Mouse (Mus musculus): ENCODE data around the gene Rnls. TPM values are rescaled to one million over a fixed set of nuclear protein-coding genes. Genes with fewer than 3 reads are reported as not detected.

The Rnls gene
- polyA plus RNA-seq, 1 experiment: 0.34 TPM

DNA sequence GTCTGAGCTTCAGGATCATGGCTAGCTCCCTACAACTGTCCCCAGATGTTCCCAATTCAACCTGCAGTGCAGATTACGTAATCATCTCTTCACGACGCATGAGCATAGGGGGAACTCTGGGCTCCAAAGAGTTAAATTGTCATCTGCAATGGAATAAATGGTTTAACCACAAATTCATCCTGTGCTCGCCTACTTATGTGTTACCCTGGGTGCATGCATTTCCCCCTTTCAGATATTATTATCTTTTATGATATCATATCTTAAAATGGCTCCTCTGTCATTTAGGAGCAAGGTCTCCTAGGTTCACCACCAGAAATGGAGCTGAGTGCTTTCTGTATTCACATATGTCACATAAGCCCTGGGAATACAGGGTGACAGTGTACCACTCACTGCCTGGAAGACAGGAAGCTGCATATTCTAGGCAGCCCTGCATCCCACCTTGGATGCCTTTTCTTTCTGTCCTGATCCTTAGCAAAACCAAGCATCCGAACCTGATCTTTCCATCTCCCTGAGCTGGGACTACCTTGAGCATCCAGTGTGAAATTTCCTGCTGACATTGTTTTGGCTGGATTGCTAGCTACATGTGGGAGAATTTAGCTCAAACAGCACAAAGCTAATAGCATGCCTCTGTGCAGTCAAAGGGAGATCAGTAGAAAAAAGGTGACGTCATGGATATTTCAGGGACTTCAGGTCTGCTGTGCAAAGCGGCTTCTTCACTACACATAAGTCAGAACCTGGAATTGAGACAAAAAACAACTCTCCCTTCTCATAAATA lies 289.9 kb downstream of the Rnls start:
- peak overlapping the region; percentile 62 for H3K27ac ChIP-seq (ENCODE audit: insufficient read depth, low read length)
- DNase-seq (ENCODE audit: low read depth in 1 of 2, low spot score in 2 of 2): no peak
- no peak for TF ChIP-seq POLR2A (IDR thresholded peaks at IDR 0.05; ENCODE audit: low read depth, low read length)
- no peak for TF ChIP-seq CTCF (IDR thresholded peaks at IDR 0.05; ENCODE audit: extremely low read depth, insufficient read depth, insufficient read length, insufficient replicate concordance)
- H3K27me3 ChIP-seq (ENCODE audit: control insufficient read depth, insufficient read depth, low read length): no peaks in the 10 kb centered on the region
- H3K4me3 ChIP-seq (ENCODE audit: extremely low read depth, insufficient read depth, insufficient read length): peak overlapping the region; percentile 38; the same call in 1 of the 2 replicates
- WGBS: 23% methylated on average over 7 of the region's 7 CpGs
- H3K36me3 ChIP-seq (ENCODE audit: control insufficient read depth, insufficient read depth, low read length): no peaks in the 10 kb centered on the region
- H3K4me1 ChIP-seq (ENCODE audit: control insufficient read depth, insufficient read depth, insufficient read length): peaks cover 20% of the 10 kb centered on the region; the same call in 1 of the 2 replicates

DNA sequence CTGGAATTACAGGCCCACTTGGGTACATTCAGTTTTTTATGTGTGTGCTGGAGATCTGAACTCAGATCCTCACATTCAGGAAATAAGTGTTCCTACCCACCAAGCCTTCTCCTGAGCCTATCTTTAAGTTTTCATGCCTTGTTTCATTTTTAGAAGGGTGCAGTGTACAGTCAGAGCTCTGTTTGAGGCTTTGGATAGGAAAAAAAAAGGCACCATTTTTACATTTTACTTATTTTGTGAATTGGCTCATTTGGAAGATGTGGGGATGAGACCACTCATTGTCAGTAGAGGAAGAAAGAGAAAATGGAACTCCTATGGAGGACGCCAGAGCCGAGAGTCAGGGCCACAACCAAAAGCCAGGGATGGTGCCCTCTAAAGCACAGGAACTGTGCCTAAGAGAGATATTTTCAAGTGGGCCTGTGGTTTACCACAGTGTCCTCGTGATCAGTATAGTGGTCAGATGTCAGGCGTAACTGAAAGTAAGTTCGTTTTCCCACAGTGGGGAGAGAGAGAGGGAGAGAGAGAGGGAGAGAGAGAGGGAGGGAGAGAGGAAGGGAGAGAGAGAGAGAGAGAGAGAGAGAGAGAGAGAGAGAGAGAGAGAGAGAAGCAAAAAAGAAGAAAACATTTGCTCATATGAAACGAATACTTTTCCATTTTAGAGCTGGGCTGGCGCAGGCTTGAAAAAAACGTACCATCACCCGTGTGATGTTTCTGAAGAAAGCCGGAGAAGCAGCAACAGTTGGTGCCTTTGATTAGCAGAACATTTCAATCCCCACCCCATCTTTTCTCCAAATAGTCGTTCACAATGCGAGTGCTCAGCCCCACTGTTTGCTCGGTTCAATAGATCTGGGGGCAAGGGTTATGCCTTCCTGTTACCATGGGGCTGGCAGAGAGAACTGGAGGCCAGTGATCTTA lies 290.7 kb downstream of the Rnls start:
- peak; percentile 73 to 76 for DNase-seq (ENCODE audit: low read depth in 1 of 2, low spot score in 2 of 2)
- WGBS: 6% methylated on average over 13 of the region's 13 CpGs
- Histone ChIP-seq H3K27ac (ENCODE audit: insufficient read depth, low read length) (peak overlapping the region; percentile 62), H3K4me1 (ENCODE audit: control insufficient read depth, insufficient read depth, insufficient read length) (peaks cover 20% of the 10 kb centered on the region; the same call in 1 of the 2 replicates), H3K4me3 (ENCODE audit: extremely low read depth, insufficient read depth, insufficient read length) (peak overlapping the region; percentile 38; the same call in 1 of the 2 replicates), H3K36me3 (ENCODE audit: control insufficient read depth, insufficient read depth, low read length) (no peaks in the 10 kb centered on the region), H3K27me3 (ENCODE audit: control insufficient read depth, insufficient read depth, low read length) (no peaks in the 10 kb centered on the region)
- TF ChIP-seq POLR2A (IDR thresholded peaks at IDR 0.05; ENCODE audit: low read depth, low read length): no peak
- no peak for TF ChIP-seq CTCF (IDR thresholded peaks at IDR 0.05; ENCODE audit: extremely low read depth, insufficient read depth, insufficient read length, insufficient replicate concordance)

DNA sequence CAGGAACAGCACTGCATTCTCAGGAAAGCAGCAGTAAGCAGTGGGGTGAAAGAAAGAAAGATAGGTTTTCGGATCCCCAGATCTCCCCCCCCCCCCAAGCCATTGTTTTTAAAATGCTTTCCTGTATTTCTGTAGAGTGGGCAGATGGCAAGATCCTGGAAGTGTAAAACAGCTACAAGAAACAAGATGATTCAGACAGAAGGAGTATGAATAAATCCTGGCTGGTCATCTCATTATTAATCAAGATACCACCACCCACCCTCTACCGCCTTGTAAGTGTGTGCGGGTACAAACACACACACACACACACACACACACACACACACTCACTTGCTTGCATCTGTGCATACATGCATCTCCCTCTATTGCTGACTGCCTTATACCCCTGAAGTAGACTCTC lies 291.5 kb downstream of the Rnls start:
- Histone ChIP-seq H3K4me1 (ENCODE audit: control insufficient read depth, insufficient read depth, insufficient read length) (peaks cover 20% of the 10 kb centered on the region; the same call in 1 of the 2 replicates), H3K27ac (ENCODE audit: insufficient read depth, low read length) (no peak overlapping the region), H3K4me3 (ENCODE audit: extremely low read depth, insufficient read depth, insufficient read length) (no peak overlapping the region), H3K36me3 (ENCODE audit: control insufficient read depth, insufficient read depth, low read length) (no peaks in the 10 kb centered on the region), H3K27me3 (ENCODE audit: control insufficient read depth, insufficient read depth, low read length) (no peaks in the 10 kb centered on the region)
- no peak for DNase-seq (ENCODE audit: low read depth in 1 of 2, low spot score in 2 of 2)
- TF ChIP-seq POLR2A (IDR thresholded peaks at IDR 0.05; ENCODE audit: low read depth, low read length): no peak
- TF ChIP-seq CTCF (IDR thresholded peaks at IDR 0.05; ENCODE audit: extremely low read depth, insufficient read depth, insufficient read length, insufficient replicate concordance): no peak
- WGBS: 64% methylated on average over 3 of the region's 3 CpGs

DNA sequence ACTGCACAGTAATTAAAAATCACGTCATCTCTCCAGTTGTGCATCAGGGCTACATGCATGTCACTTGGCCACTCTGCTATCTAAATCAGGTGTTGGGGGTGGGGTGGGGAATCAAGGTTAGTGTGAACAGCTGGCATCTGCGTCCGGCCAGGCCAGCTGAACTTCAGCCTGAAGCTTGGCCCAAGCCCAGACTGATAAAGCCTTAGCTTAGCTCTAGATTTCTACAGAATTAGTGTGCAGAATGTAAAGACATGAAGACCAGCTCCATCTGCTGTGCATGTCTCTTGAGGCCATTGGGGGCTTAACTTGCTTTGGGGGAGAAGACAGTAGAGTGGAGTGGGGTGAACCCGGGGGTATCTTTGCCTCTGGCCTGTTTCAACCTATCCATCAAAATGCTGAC lies 292.1 kb downstream of the Rnls start:
- no peak for DNase-seq (ENCODE audit: low read depth in 1 of 2, low spot score in 2 of 2)
- Histone ChIP-seq H3K27ac (ENCODE audit: insufficient read depth, low read length) (no peak overlapping the region), H3K4me3 (ENCODE audit: extremely low read depth, insufficient read depth, insufficient read length) (no peak overlapping the region), H3K27me3 (ENCODE audit: control insufficient read depth, insufficient read depth, low read length) (no peaks in the 10 kb centered on the region), H3K36me3 (ENCODE audit: control insufficient read depth, insufficient read depth, low read length) (no peaks in the 10 kb centered on the region), H3K4me1 (ENCODE audit: control insufficient read depth, insufficient read depth, insufficient read length) (peaks cover 20% of the 10 kb centered on the region; the same call in 1 of the 2 replicates)
- WGBS: 49% methylated on average over 4 of the region's 4 CpGs
- TF ChIP-seq POLR2A (IDR thresholded peaks at IDR 0.05; ENCODE audit: low read depth, low read length): no peak
- no peak for TF ChIP-seq CTCF (IDR thresholded peaks at IDR 0.05; ENCODE audit: extremely low read depth, insufficient read depth, insufficient read length, insufficient replicate concordance)

DNA sequence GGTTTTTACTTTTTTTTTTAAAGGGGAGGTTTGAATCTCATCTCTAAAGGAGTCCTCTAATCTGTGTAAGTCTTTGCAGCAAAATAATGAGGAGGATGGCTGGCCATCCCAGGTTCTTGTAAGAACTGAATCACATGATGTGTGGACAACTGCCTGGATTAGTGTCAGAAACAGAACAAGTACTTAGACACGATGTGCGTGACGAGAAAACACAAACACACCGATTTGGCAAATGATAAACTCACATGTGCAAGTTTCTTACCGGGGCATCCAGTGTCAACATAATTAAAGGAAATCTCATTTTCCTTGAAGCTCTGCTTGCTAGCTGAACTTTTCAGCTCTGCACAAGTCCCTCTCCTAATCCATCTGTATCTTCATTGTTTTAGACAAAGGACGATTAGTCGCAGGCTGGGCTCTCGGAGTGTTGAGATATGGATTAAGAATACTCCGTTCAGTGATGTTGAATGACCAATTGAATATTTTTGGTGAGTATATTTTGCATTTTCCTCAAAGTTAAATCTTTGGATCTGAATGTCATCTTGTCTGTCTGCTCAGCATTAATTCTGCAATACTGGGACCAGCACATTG lies 292.8 kb downstream of the Rnls start:
- no peaks in the 10 kb centered on the region for H3K36me3 ChIP-seq (ENCODE audit: control insufficient read depth, insufficient read depth, low read length)
- no peak for DNase-seq (ENCODE audit: low read depth in 1 of 2, low spot score in 2 of 2)
- no peak overlapping the region for H3K4me3 ChIP-seq (ENCODE audit: extremely low read depth, insufficient read depth, insufficient read length)
- peaks cover 20% of the 10 kb centered on the region; the same call in 1 of the 2 replicates for H3K4me1 ChIP-seq (ENCODE audit: control insufficient read depth, insufficient read depth, insufficient read length)
- 94% methylated on average over 9 of the region's 9 CpGs for WGBS
- no peak overlapping the region for H3K27ac ChIP-seq (ENCODE audit: insufficient read depth, low read length)
- TF ChIP-seq POLR2A (IDR thresholded peaks at IDR 0.05; ENCODE audit: low read depth, low read length): no peak
- TF ChIP-seq CTCF (IDR thresholded peaks at IDR 0.05; ENCODE audit: extremely low read depth, insufficient read depth, insufficient read length, insufficient replicate concordance): no peak
- no peaks in the 10 kb centered on the region for H3K27me3 ChIP-seq (ENCODE audit: control insufficient read depth, insufficient read depth, low read length)

DNA sequence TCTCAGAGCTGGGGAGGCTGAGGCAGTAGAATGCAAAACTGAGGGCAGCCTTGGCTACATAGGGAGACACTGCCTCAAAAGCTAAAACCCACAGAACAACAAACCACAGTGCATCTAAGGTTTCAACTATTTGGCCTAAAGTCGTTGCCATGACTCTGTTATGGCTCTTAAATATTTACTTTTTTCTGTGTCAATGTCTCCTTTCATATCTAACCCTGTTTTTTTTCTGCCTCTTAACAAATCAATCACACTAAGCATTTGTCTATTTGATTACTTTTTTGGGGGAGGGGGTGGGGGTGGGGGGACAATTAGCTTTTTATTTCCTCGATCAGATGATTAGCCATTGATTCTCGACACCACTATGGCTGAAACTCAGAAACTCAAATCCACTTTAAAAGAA lies 294.4 kb downstream of the Rnls start:
- TF ChIP-seq CTCF (IDR thresholded peaks at IDR 0.05; ENCODE audit: extremely low read depth, insufficient read depth, insufficient read length, insufficient replicate concordance) (no peak), POLR2A (IDR thresholded peaks at IDR 0.05; ENCODE audit: low read depth, low read length) (no peak)
- no peak overlapping the region for H3K4me3 ChIP-seq (ENCODE audit: extremely low read depth, insufficient read depth, insufficient read length)
- no peak for DNase-seq (ENCODE audit: low read depth in 1 of 2, low spot score in 2 of 2)
- H3K27ac ChIP-seq (ENCODE audit: insufficient read depth, low read length): no peak overlapping the region
- H3K36me3 ChIP-seq (ENCODE audit: control insufficient read depth, insufficient read depth, low read length): no peaks in the 10 kb centered on the region
- H3K27me3 ChIP-seq (ENCODE audit: control insufficient read depth, insufficient read depth, low read length): no peaks in the 10 kb centered on the region
- H3K4me1 ChIP-seq (ENCODE audit: control insufficient read depth, insufficient read depth, insufficient read length): peaks cover 20% of the 10 kb centered on the region; the same call in 1 of the 2 replicates
- WGBS: 76% methylated on average over 3 of the region's 3 CpGs

Data from spleen, adult 2 months (tissue).